Mouse (Mus musculus) neural tube, embryonic 14.5 days (tissue): Measurements from ENCODE around the gene Ciao1. TPM values are rescaled to one million over a fixed set of nuclear protein-coding genes. Genes with fewer than 3 reads are reported as not detected.
"Not testable (repeated sequence)": the region's sequence is repeated elsewhere in the genome, so short reads cannot be mapped to it uniquely, and the experiment has no call there.

Source experiments
- ATAC-seq: fragments of 200-750 bp; cut with Nextera tagmentation; 2 replicates; pipeline ENCODE4 v1.8.0; 2017; ENCODE audit warnings: low read depth, mild to moderate bottlenecking, moderate TSS enrichment, moderate library complexity
- H3K27ac ChIP-seq: fragments of 300-500 bp; sonication (generic); 2 replicates; pipeline ENCODE4 v1.5.1; 2014; ENCODE audit warnings: low read depth, mild to moderate bottlenecking, control low read depth, low read length, moderate library complexity, mixed read lengths
- H3K27me3 ChIP-seq: fragments of 300-500 bp; sonication (generic); 2 replicates; pipeline ENCODE4 v1.6.1; 2014; ENCODE audit warnings: low read length; ENCODE audit not compliant: control insufficient read depth, insufficient read depth
- H3K36me3 ChIP-seq: fragments of 300-500 bp; sonication (generic); 2 replicates; pipeline ENCODE4 v1.6.1; 2014; ENCODE audit warnings: low read length, mixed read lengths; ENCODE audit not compliant: control insufficient read depth, insufficient read depth
- H3K4me1 ChIP-seq: fragments of 300-500 bp; sonication (generic); 2 replicates; pipeline ENCODE4 v1.6.1; 2014; ENCODE audit warnings: low read length; ENCODE audit not compliant: control insufficient read depth, insufficient read depth
- H3K4me2 ChIP-seq: fragments of 300-500 bp; sonication (generic); 2 replicates; pipeline ENCODE4 v1.6.1; 2014; ENCODE audit warnings: mild to moderate bottlenecking, low read depth, low read length, control low read depth
- H3K4me3 ChIP-seq: fragments of 300-500 bp; sonication (generic); 2 replicates; pipeline ENCODE4 v1.5.1; 2014; ENCODE audit warnings: low read depth, low read length, control low read depth, mixed read lengths
- H3K9ac ChIP-seq: fragments of 300-500 bp; sonication (generic); replicated peaks from 2 replicates; pipeline ENCODE4 v1.6.1; 2014; ENCODE audit warnings: low read depth, mild to moderate bottlenecking, control low read depth, low read length, mixed read lengths
- H3K9me3 ChIP-seq: fragments of 300-500 bp; sonication (generic); 2 replicates; pipeline ENCODE4 v1.6.1; 2016; ENCODE audit warnings: low read length; ENCODE audit not compliant: control insufficient read depth
- WGBS: fragments of 180-500 bp; shearing (Covaris S2); extraction: QIAGEN DNeasy Blood & Tissue Kit; methylation state at CpG from one replicate; pipeline ENCODE4 v1.1.7; 2014; 5-methylcytosine and 5-hydroxymethylcytosine counted together
- polyA plus RNA-seq: library from polyadenylated mRNA; unstranded; fragments of >200 nt; fragmentation: Nextera tagmentation; extraction: Ambion mirVana; gene quantifications from 2 replicates; pipeline ENCODE4 v1.2.1, GENCODE M21; 2014

The Ciao1 gene
- polyA plus RNA-seq, result 59.0 and 59.9 TPM in 2 replicates

DNA sequence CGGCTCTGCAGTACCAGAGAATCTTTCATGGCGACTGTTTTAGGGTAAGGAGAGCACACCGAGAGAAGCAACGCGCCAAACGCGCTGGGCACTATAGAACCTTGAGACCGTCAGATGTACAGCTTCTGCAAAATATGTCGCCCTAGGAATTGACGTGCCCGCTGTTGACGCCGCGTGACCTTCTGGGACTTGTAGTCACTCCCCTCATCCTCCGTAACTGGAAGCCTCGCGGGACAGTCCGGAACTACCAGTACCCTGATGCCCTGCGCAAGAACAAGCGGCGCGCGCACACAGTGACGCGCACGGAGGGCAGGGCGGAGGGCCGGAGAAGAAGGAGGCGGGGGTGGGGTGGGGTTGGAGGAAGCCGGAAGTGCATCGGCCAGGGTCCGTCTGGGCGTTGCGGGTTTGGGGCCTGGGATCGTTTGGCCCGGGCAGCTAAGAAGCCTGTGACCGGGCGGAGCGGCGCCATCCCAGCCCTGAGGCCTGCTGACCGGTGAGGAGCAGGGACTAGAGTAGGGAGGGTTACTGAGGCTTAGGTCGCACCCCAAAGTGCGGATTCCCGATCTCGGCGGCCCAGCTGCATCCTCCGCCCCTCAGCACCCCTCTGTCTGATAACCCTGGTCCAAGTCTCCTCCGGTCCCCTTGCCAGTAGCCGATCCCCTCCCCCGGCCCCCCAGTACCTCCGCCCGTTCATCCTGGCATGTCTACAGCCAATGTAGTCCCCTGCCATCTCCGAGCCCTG lies at the start of gene Ciao1, which contains the start of gene Tmem127:
Gene Ciao1, minus strand, starts transcription at position 225 of the 742 bp plus-strand sequence.
Gene Tmem127, plus strand, starts transcription at position 317 of the 742 bp plus-strand sequence.
- ATAC-seq, result peak; percentile 99

DNA sequence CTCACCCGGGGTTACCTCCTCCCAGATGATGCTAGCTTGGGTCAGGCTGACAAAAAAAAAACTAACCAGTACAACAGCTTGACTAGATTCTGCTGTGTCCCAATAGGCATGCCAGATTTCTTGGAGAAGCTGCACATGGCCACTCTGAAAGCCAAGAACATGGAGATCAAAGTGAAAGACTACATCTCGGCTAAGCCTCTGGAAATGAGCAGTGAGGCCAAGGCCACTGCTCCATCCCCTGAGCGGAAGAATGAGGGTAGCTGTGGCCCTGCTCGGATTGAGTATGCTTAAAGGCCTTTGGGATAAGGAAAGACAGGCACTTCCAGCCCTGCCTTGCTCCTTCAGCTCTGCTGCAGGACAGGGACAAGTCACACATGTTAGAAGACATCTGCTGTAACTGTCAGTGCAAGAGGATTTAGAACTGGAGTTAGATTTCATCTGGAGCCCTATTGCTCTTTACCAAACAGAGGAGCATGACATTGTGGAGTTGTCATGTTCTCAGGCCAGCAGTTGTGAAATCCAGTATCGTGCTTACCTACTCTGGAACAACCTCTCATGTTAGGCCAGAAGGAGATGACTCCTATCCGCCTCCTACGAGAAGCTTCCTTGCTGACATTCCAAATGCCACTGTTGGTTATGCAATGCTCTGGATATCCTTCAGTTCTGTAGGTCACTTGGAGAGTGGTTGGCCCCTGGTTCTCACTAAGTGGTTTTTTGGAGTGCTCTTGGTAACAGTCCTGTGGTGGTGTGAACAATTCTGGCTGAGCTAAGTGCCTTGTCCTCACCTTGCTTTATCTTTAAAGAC lies 49.6 kb upstream of the Ciao1 start:
- no peak for ATAC-seq
- Histone ChIP-seq H3K27me3 (no peaks in the 10 kb centered on the region), H3K9ac (no peak overlapping the region), H3K9me3 (no peaks in the 10 kb centered on the region), H3K4me3 (no peak overlapping the region), H3K4me2 (no peak overlapping the region), H3K4me1 (no peaks in the 10 kb centered on the region), H3K36me3 (peaks cover 67% of the 10 kb centered on the region), H3K27ac (no peak overlapping the region)
- WGBS, result 96% methylated on average over 7 of the region's 7 CpGs

More for the DNA sequence above, at the start of gene Ciao1, which contains the start of gene Tmem127:
- Histone ChIP-seq H3K9ac (peak within 1 kb of the TSS; percentile 87), H3K27me3 (no peaks in the 10 kb centered on the region), H3K36me3 (peaks cover 13% of the 10 kb centered on the region), H3K27ac (peak within 1 kb of the TSS; percentile 78), H3K4me3 (peak within 1 kb of the TSS; percentile 81), H3K4me2 (peak within 1 kb of the TSS; percentile 86), H3K9me3 (no peaks in the 10 kb centered on the region), H3K4me1 (peaks cover 20% of the 10 kb centered on the region)
- under 1% methylated on average over 53 of the region's 53 CpGs for WGBS

DNA sequence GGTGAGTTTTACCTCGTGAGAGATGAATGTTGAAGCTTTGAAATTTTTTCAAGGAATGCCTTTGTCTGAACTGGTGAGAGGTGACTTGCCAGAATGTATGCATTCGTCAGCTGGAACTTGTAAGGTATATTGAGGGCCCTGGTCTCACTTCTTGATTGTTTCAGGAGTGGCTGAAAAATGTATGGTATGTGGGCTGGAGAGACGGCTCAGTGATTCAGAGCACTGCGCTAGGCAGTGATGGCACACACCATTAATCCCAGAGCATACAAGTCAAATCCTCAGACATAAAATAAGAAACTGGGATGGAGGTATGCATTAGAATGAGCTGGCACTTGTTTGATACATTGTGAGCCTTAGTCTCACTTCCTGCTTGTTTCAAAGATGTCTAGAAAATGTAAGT lies 44.6 kb upstream of the Ciao1 start:
- Histone ChIP-seq H3K27me3 (no peaks in the 10 kb centered on the region), H3K4me3 (no peak overlapping the region), H3K9ac (no peak overlapping the region), H3K36me3 (peaks cover 46% of the 10 kb centered on the region), H3K4me2 (no peak overlapping the region), H3K27ac (no peak overlapping the region), H3K9me3 (no peaks in the 10 kb centered on the region), H3K4me1 (no peaks in the 10 kb centered on the region)
- no peak for ATAC-seq
- WGBS, result 88% methylated on average over 4 of the region's 4 CpGs

DNA sequence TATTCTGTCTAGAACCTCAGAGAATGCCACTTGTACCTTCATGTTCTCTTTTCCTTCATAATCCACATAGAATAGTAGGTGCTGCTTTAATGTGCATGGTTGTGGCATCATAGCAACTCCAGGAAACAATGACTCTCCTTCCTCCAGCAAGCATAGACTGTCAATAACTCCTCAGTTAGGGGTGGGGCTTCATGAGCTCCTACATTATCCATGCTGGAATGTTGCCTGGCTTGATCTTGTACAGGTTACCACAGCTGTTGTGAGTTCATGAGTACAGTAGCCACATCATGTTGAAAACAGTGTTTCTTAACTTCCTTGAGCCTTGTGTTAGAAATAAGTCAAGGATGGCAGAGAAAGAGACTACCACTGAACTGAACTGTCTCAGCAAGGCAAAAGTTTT lies 30.5 kb upstream of the Ciao1 start:
- Histone ChIP-seq H3K9ac (no peak overlapping the region), H3K27ac (no peak overlapping the region), H3K4me2 (no peak overlapping the region), H3K36me3 (no peaks in the 10 kb centered on the region), H3K4me1 (peaks cover 2% of the 10 kb centered on the region; the same call in 1 of the 2 replicates), H3K4me3 (no peak overlapping the region), H3K27me3 (no peaks in the 10 kb centered on the region), H3K9me3 (no peaks in the 10 kb centered on the region)
- no peak for ATAC-seq

DNA sequence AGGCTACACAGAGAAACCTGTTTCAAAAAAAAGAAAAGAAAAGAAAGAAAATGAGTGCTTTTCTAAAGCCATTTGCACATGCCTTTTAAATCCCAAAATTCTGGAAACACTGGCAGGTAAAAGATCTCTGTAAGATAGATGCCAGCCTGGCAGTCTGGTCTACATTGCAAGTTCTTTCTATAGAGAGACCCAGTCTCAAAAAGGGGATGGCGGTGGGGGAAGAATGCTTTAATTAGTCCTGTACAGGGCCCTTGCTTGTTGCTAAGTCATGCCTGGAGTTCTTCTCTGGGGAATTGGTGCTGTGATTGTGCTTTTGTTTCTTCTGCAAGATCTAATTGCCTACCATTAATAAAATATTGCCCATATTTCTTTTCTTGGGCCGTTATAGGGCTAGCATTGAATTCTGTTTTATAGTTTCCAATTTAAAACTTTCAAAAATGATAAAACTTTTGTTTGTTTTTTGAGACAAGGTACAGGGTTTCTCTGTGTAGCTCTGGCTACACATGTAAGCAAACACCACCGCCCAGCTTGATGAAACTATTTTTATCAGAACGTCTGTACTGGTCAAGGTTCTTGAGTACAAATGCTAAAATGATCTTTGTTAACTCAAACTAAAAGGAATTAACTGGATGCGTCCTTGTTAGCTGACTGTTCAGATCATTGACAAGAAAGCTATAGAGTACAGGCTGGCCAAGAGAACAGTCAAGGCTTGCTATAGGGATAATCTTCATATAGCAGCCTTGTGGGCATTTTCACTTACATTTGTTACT lies 28.1 kb upstream of the Ciao1 start:
- WGBS, result 74% methylated on average over 5 of the region's 5 CpGs

DNA sequence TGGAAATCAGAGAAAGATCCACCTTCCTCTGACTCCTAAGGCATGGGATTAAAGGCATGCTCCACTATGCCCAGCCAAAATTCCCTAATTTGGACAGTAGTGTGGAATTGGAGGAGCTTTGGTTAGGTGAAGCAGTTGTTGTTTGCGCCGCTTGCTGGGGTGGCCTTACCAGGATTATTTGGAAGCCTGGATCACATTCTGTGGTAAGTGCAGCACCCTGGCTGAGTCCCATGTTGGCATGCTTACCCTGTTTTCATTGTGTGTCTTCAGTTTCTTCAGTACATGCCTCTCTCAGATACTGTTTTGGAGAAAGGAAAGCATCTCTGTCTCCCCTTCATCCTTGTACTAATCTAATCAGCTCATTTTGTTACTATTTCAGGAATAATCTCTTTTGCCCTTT lies 27.0 kb upstream of the Ciao1 start:
- Histone ChIP-seq H3K27me3 (no peaks in the 10 kb centered on the region), H3K4me1 (peaks cover 11% of the 10 kb centered on the region; the same call in 1 of the 2 replicates), H3K4me2 (no peak overlapping the region), H3K27ac (no peak overlapping the region), H3K36me3 (no peaks in the 10 kb centered on the region), H3K9ac (no peak overlapping the region), H3K4me3 (no peak overlapping the region), H3K9me3 (no peaks in the 10 kb centered on the region)
- ATAC-seq, result no peak
- whole genome bisulfite sequencing, result 90% methylated on average over 2 of the region's 2 CpGs

More for the DNA sequence above, 28.1 kb upstream of the Ciao1 start:
- Histone ChIP-seq H3K27me3 (no peaks in the 10 kb centered on the region), H3K4me3 (no peak overlapping the region), H3K9me3 (no peaks in the 10 kb centered on the region), H3K4me2 (no peak overlapping the region), H3K36me3 (no peaks in the 10 kb centered on the region), H3K4me1 (peaks cover 11% of the 10 kb centered on the region; the same call in 1 of the 2 replicates), H3K9ac (no peak overlapping the region), H3K27ac (no peak overlapping the region)
- no peak for ATAC-seq

DNA sequence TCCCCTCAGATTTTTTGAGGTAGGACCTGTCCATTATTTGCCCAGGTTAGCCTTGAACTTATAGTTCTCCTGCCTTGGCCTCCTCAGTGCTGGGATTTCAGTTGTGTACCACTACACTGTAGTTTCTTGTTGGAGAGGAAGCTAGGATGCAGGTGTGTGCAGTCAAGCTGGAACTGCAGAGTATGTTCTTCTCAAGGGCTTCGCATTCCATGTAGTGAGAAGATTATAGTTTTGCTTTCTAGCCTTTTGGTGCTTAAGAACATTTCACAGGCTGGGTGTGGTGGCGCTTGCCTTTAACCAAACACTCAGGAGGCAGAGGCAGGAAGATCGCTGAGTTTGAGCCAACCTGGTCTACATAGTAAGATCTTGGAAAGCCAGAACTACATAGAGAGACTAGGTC lies 25.2 kb upstream of the Ciao1 start:
- Histone ChIP-seq H3K4me3 (no peak overlapping the region), H3K9ac (no peak overlapping the region), H3K36me3 (no peaks in the 10 kb centered on the region), H3K9me3 (no peaks in the 10 kb centered on the region), H3K27me3 (no peaks in the 10 kb centered on the region), H3K4me1 (peaks cover 11% of the 10 kb centered on the region; the same call in 1 of the 2 replicates), H3K27ac (no peak overlapping the region), H3K4me2 (no peak overlapping the region)
- no peak for ATAC-seq
- 99% methylated on average over 3 of the region's 3 CpGs for WGBS

DNA sequence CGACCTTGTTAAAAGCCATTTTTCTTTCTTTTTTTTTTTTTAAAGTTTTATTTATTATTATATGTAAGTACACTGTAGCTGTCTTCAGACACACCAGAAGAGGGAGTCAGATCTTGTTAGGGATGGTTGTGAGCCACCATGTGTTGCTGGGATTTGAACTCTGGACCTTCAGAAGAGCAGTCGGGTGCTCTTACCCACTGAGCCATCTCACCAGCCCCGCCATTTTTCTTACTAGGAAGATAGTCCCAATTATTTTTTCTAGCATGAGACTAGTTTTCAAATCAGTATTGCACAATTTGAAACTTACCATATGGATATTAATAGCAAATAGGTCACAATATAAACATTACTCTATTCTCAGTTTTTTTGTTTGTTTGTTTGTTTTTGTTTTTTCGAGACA lies 24.4 kb upstream of the Ciao1 start:
- WGBS, result 97% methylated on average over 4 of the region's 4 CpGs
- H3K9me3 ChIP-seq, H3K36me3 ChIP-seq, H3K4me2 ChIP-seq, H3K4me3 ChIP-seq, ATAC-seq, H3K27ac ChIP-seq, H3K9ac ChIP-seq, H3K27me3 ChIP-seq: not testable (repeated sequence)
- H3K4me1 ChIP-seq, result peaks cover 11% of the 10 kb centered on the region; the same call in 1 of the 2 replicates
